Mouse (Mus musculus) intestine, postnatal 0 days (tissue): Measurements from ENCODE around the gene Htr5a. TPM values are rescaled to one million over a fixed set of nuclear protein-coding genes. Genes with fewer than 3 reads are reported as not detected.

ENCODE experiments used
- ATAC-seq: fragments of 200-750 bp; cut with Nextera tagmentation; 2 replicates; pipeline ENCODE4 v1.8.0; 2017; ENCODE audit warnings: mild to moderate bottlenecking, moderate TSS enrichment, moderate library complexity
- H3K27ac ChIP-seq: fragments of 300-500 bp; sonication (generic); 2 replicates; pipeline ENCODE4 v1.5.1; 2014; ENCODE audit warnings: mild to moderate bottlenecking, low read depth, low read length, moderate library complexity
- H3K27me3 ChIP-seq: fragments of 300-500 bp; sonication (generic); replicated peaks from 2 replicates; pipeline ENCODE4 v1.6.1; 2014; ENCODE audit warnings: low read length, mixed read lengths; ENCODE audit not compliant: control insufficient read depth, insufficient read depth
- H3K36me3 ChIP-seq: fragments of 300-500 bp; sonication (generic); 2 replicates; pipeline ENCODE4 v1.6.1; 2014; ENCODE audit warnings: mild to moderate bottlenecking, moderate library complexity; ENCODE audit not compliant: control insufficient read depth, insufficient read depth
- H3K4me1 ChIP-seq: fragments of 300-500 bp; sonication (generic); replicated peaks from 2 replicates; pipeline ENCODE4 v1.6.1; 2014; ENCODE audit warnings: antibody characterized with exemption, low read length, mixed read lengths; ENCODE audit not compliant: control insufficient read depth, insufficient read depth
- H3K4me2 ChIP-seq: fragments of 300-500 bp; sonication (generic); replicated peaks from 2 replicates; pipeline ENCODE4 v1.6.1; 2014; ENCODE audit warnings: low read depth, mild to moderate bottlenecking, moderate library complexity
- H3K4me3 ChIP-seq: fragments of 300-500 bp; sonication (generic); 2 replicates; pipeline ENCODE4 v1.5.1; 2014; ENCODE audit warnings: low read depth, low read length
- H3K9ac ChIP-seq: fragments of 300-500 bp; sonication (generic); 2 replicates; pipeline ENCODE4 v1.6.1; 2014; ENCODE audit warnings: mild to moderate bottlenecking, low read depth, low read length
- H3K9me3 ChIP-seq: fragments of 300-500 bp; sonication (generic); 2 replicates; pipeline ENCODE4 v1.6.1; 2016; ENCODE audit warnings: mixed run types; ENCODE audit not compliant: control insufficient read depth
- CTCF ChIP-seq: sonication (generic); IDR thresholded peaks from 2 replicates; pipeline ENCODE4 v1.5.1; 2016; ENCODE audit warnings: low read depth, mild to moderate bottlenecking, control low read depth, antibody characterized with exemption, moderate library complexity
- WGBS: fragments of 180-500 bp; shearing (Covaris S2); extraction: QIAGEN DNeasy Blood & Tissue Kit; methylation state at CpG from one replicate; pipeline ENCODE4 v1.1.7; 2014; 5-methylcytosine and 5-hydroxymethylcytosine counted together
- polyA plus RNA-seq: library from polyadenylated mRNA; unstranded; fragments of >200 nt; fragmentation: Nextera tagmentation; extraction: Ambion mirVana; gene quantifications from 2 replicates; pipeline ENCODE4 v1.2.1, GENCODE M21; 2015

Gene Htr5a
- polyA plus RNA-seq, 1 experiment from 2014 or later: not detected

GRCm38 (mm10) chr5:27879726-27880125 lies 37.8 kb downstream of the Htr5a start:
- WGBS: 78% methylated on average over 3 of the region's 3 CpGs
- TF ChIP-seq CTCF: no peak
- Histone ChIP-seq H3K9me3 (no peaks in the 10 kb centered on the region), H3K4me3 (no peak overlapping the region), H3K4me1 (no peaks in the 10 kb centered on the region), H3K4me2 (no peak overlapping the region), H3K9ac (no peak overlapping the region), H3K27ac (no peak overlapping the region), H3K36me3 (no peaks in the 10 kb centered on the region), H3K27me3 (no peaks in the 10 kb centered on the region)
- no peak for ATAC-seq

GRCm38 (mm10) chr5:27880329-27881036 lies 38.5 kb downstream of the Htr5a start:
- H3K27ac ChIP-seq: no peak overlapping the region
- H3K27me3 ChIP-seq: no peaks in the 10 kb centered on the region
- ATAC-seq: no peak
- no peaks in the 10 kb centered on the region for H3K36me3 ChIP-seq
- no peaks in the 10 kb centered on the region for H3K4me1 ChIP-seq
- H3K9me3 ChIP-seq: no peaks in the 10 kb centered on the region
- WGBS: 51% methylated on average over 3 of the region's 3 CpGs
- H3K9ac ChIP-seq: no peak overlapping the region
- H3K4me3 ChIP-seq: no peak overlapping the region
- no peak overlapping the region for H3K4me2 ChIP-seq
- no peak for TF ChIP-seq CTCF

- no peak overlapping the region for H3K4me3 ChIP-seq
- no peaks in the 10 kb centered on the region for H3K9me3 ChIP-seq
- no peak for ATAC-seq
- no peak overlapping the region for H3K4me2 ChIP-seq
- H3K27me3 ChIP-seq: no peaks in the 10 kb centered on the region
- H3K4me1 ChIP-seq: no peaks in the 10 kb centered on the region
- no peak for TF ChIP-seq CTCF
- H3K27ac ChIP-seq: no peak overlapping the region
- 80% methylated on average over 2 of the region's 2 CpGs for WGBS
- H3K36me3 ChIP-seq: no peaks in the 10 kb centered on the region
- no peak overlapping the region for H3K9ac ChIP-seq
These were observed 39.3 kb downstream of the Htr5a start for GRCm38 (mm10) chr5:27881261-27881660.

- peak; percentile 85 for ATAC-seq
- Histone ChIP-seq H3K4me2 (no peak overlapping the region), H3K4me1 (no peaks in the 10 kb centered on the region), H3K9me3 (no peaks in the 10 kb centered on the region), H3K36me3 (no peaks in the 10 kb centered on the region), H3K27ac (no peak overlapping the region; the same call in 1 of the 2 replicates), H3K4me3 (no peak overlapping the region), H3K27me3 (no peaks in the 10 kb centered on the region), H3K9ac (no peak overlapping the region)
- no peak for TF ChIP-seq CTCF
- 47% methylated on average over 3 of the region's 3 CpGs for WGBS
These were observed 46.1 kb downstream of the Htr5a start for GRCm38 (mm10) chr5:27888080-27888479.

- no peak overlapping the region for H3K9ac ChIP-seq
- 91% methylated on average over 3 of the region's 3 CpGs for WGBS
- no peaks in the 10 kb centered on the region for H3K9me3 ChIP-seq
- no peak overlapping the region for H3K27ac ChIP-seq
- H3K36me3 ChIP-seq: no peaks in the 10 kb centered on the region
- no peaks in the 10 kb centered on the region for H3K4me1 ChIP-seq
- no peak overlapping the region for H3K4me2 ChIP-seq
- no peak for ATAC-seq
- H3K4me3 ChIP-seq: no peak overlapping the region
- H3K27me3 ChIP-seq: no peaks in the 10 kb centered on the region
- TF ChIP-seq CTCF: no peak
These were observed 54.0 kb downstream of the Htr5a start for GRCm38 (mm10) chr5:27895961-27896360.

DNA sequence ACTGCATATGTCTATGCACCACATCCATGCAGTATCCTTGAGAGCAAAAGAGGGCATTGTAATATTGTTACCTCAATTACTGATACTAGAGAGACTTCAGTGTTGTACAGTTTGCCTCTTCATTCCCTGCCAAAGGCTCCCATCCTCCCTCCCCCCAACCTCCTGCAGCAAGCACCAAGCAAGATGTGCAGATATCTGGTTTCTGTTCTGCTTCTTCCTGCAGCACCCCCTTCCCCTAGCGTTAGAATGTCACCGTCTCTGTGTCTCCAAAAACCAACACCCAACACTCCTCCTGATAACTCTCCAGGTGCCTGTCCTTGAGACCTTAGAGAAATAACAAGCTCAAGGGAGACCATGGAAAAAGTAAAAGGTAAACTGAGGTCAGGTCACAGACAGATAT lies 57.8 kb downstream of the Htr5a start:
- no peaks in the 10 kb centered on the region for H3K27me3 ChIP-seq
- H3K4me1 ChIP-seq: no peaks in the 10 kb centered on the region
- H3K9me3 ChIP-seq: peaks cover 3% of the 10 kb centered on the region; the same call in 1 of the 2 replicates
- 55% methylated on average over 2 of the region's 2 CpGs for WGBS
- no peak for ATAC-seq
- no peak overlapping the region for H3K4me3 ChIP-seq
- H3K27ac ChIP-seq: no peak overlapping the region
- H3K4me2 ChIP-seq: no peak overlapping the region
- H3K9ac ChIP-seq: no peak overlapping the region
- no peak for TF ChIP-seq CTCF
- no peaks in the 10 kb centered on the region for H3K36me3 ChIP-seq
